Mouse (Mus musculus): ENCODE results near the gene Mars.

DNA sequence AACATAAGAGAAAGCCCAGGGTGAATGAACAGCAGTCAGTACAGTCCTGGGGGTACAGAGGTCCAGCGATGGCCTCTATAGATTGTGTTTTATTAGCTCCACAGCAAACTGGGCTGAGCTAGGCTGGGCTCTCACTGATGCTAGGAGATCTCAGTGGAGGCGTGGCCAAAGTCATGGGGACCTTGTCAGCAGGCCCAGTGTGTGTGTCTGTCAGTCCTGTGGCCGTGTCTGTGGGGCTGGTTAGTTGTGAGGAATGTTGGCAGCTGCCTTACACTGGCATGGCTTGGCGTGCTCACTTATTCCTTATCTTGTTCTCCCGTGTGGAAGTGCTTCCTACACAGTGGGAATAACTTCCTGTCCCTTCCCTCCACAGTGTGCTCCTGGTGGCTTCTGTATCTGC is 43.2 kb downstream of the Mars start:
- TF ChIP-seq CTCF (IDR thresholded peaks at IDR 0.05; ENCODE audit: extremely low read depth, insufficient read length, insufficient replicate concordance, low read depth, low read length) (no peak), POLR2A (IDR thresholded peaks at IDR 0.05; ENCODE audit: low read depth, low read length) (no peak)

Measured in small intestine, adult 2 months (tissue).